13 mouse cellular contexts compared by ENCODE assay signal in genomic region chr3:121547851-121548624, GRCm38 (mm10). TPM values are rescaled to one million over a fixed set of nuclear protein-coding genes. Genes with fewer than 3 reads are reported as not detected.
DNase-seq lines count a peak whose midpoint lies in the region; ATAC-seq lines count a peak whose summit lies in the region.
"Had no signal": no experiment of that assay in that cellular context is flagged by ENCODE, and none has a peak within 500 bp of the region (broad histone marks: within the 10 kb centered on the region; RNA-seq: fewer than 3 reads in every experiment).

No protein-coding gene starts in this region.

- 0 out of 2 replicates have a peak overlapping the region, but pooled peaks have one; percentile 0 for H3K27ac ChIP-seq in heart, embryonic 15.5 days
- no peak overlapping the region for H3K27ac ChIP-seq in heart, embryonic 12.5 days (ENCODE audit: poor library complexity, severe bottlenecking)
- 0 out of 2 replicates have a peak overlapping the region, but pooled peaks have one; percentile 34 for H3K27ac ChIP-seq in liver, embryonic 15.5 days (replicated peaks)
- H3K27ac ChIP-seq: hindbrain, embryonic 12.5 days; left cerebral cortex, adult 2 months had no signal

- H3K4me3 ChIP-seq in heart, embryonic 15.5 days: no peak overlapping the region
- no peak overlapping the region for H3K4me3 ChIP-seq in heart, embryonic 12.5 days
- no peak overlapping the region; the same call in 1 of the 2 replicates for H3K4me3 ChIP-seq in liver, embryonic 15.5 days (replicated peaks)
- H3K4me3 ChIP-seq: hindbrain, embryonic 12.5 days; left cerebral cortex, adult 2 months had no signal

- peak overlapping the region; percentile 4; the same call in 1 of the 2 replicates for H3K4me2 ChIP-seq in heart, embryonic 15.5 days
- no peak overlapping the region for H3K4me2 ChIP-seq in heart, embryonic 12.5 days
- peak overlapping the region; percentile 36 for H3K4me2 ChIP-seq in liver, embryonic 15.5 days
- H3K4me2 ChIP-seq: hindbrain, embryonic 12.5 days had no signal

- no peaks in the 10 kb centered on the region for H3K9me3 ChIP-seq in heart, embryonic 15.5 days (replicated peaks)
- no peaks in the 10 kb centered on the region for H3K9me3 ChIP-seq in heart, embryonic 12.5 days (replicated peaks)
- no peaks in the 10 kb centered on the region for H3K9me3 ChIP-seq in liver, embryonic 15.5 days (replicated peaks)
- H3K9me3 ChIP-seq: G1E; hindbrain, embryonic 12.5 days had no signal

- 0 out of 2 replicates have a peak, but pooled peaks cover 3% of the 10 kb centered on the region for H3K4me1 ChIP-seq in heart, embryonic 15.5 days (replicated peaks)
- H3K4me1 ChIP-seq in heart, embryonic 12.5 days (replicated peaks): 0 out of 2 replicates have a peak, but pooled peaks cover 5% of the 10 kb centered on the region
- no peaks in the 10 kb centered on the region for H3K4me1 ChIP-seq in liver, embryonic 15.5 days (replicated peaks)
- H3K4me1 ChIP-seq: hindbrain, embryonic 12.5 days had no signal

- no peak for ATAC-seq in heart, embryonic 15.5 days (replicated peaks; ENCODE audit: insufficient number of reproducible peaks, insufficient read depth, low FRiP score, low read depth)
- no peak for ATAC-seq in heart, embryonic 12.5 days (ENCODE audit: insufficient number of reproducible peaks, low FRiP score)
- no peak for ATAC-seq in liver, embryonic 15.5 days (ENCODE audit: insufficient read depth)

- 45% methylated on average over 15 of the region's 15 CpGs for WGBS in heart, embryonic 15.5 days
- WGBS in heart, embryonic 12.5 days: 48% methylated on average over 15 of the region's 15 CpGs
- WGBS in liver, embryonic 15.5 days (ENCODE audit: insufficient replicate concordance): 14% methylated on average over 15 of the region's 15 CpGs

- no peak overlapping the region for H3K9ac ChIP-seq in heart, embryonic 15.5 days
- no peak overlapping the region for H3K9ac ChIP-seq in heart, embryonic 12.5 days
- no peak overlapping the region for H3K9ac ChIP-seq in liver, embryonic 15.5 days
- H3K9ac ChIP-seq: hindbrain, embryonic 12.5 days had no signal

- H3K27me3 ChIP-seq in heart, embryonic 15.5 days: no peaks in the 10 kb centered on the region
- H3K27me3 ChIP-seq in heart, embryonic 12.5 days (replicated peaks): no peaks in the 10 kb centered on the region
- H3K27me3 ChIP-seq in liver, embryonic 15.5 days: no peaks in the 10 kb centered on the region
- H3K27me3 ChIP-seq: hindbrain, embryonic 12.5 days had no signal

- peak; percentile 58 for DNase-seq in 3T3-L1 (ENCODE audit: low read depth, low spot score)
- DNase-seq in NIH3T3 (ENCODE audit: low read depth): peak; percentile 45
- no peak for DNase-seq in cerebellum, adult 11-12 months
- no peak for DNase-seq in adrenal gland, adult 18-20 months (ENCODE audit: low spot score in 2 of 2)
- DNase-seq in embryo, embryonic 10 days (ENCODE audit: low spot score): no peak
- DNase-seq: right cerebral cortex, postnatal 25 days had no signal

- H3K36me3 ChIP-seq in heart, embryonic 15.5 days: no peaks in the 10 kb centered on the region
- no peaks in the 10 kb centered on the region for H3K36me3 ChIP-seq in heart, embryonic 12.5 days
- no peaks in the 10 kb centered on the region for H3K36me3 ChIP-seq in liver, embryonic 15.5 days (replicated peaks)
- H3K36me3 ChIP-seq: G1E; hindbrain, embryonic 12.5 days had no signal

RNA-seq across cellular contexts. Expression of gene Slc44a3, which starts 15.8 kb away (rescaled TPM):
- 0.94 and 2.2 TPM in 2 replicates for polyA plus RNA-seq in heart, embryonic 15.5 days (2015; fragmentation: Nextera tagmentation; extraction: Ambion mirVana)
- 0.55 and 1.1 TPM in 2 replicates for polyA plus RNA-seq in heart, embryonic 12.5 days (2016; fragmentation: Nextera tagmentation; extraction: Ambion mirVana)
- polyA plus RNA-seq in liver, embryonic 15.5 days (2015; fragmentation: Nextera tagmentation; extraction: Ambion mirVana): 15.2 and 16.2 TPM in 2 replicates
- 10 to 100 TPM; 20.3 to 24.1 TPM for total RNA-seq in adrenal gland, adult 18-20 months (2021)
- total RNA-seq: left cerebral cortex, adult 2 months; monocyte, adult 5-6 weeks had no signal
- polyA plus RNA-seq: G1E had no signal

Comparison
In these comparisons a context has a peak if more than half of its experiments do, and no peak if none do; other contexts are left out.
1. DNase-seq: peak in 3T3-L1 (single experiment) and NIH3T3 (single experiment); none in cerebellum, adult 11-12 months (single experiment), adrenal gland, adult 18-20 months (0 of 2) and embryo, embryonic 10 days (single experiment).